Mouse (Mus musculus) natural killer cell, adult 2 months (primary cell): Measurements from ENCODE around the gene Rab35.

Experiments used
- DNase-seq, 2 experiments: peaks; one replicate each; pipeline ENCODE4 v3.0.0; 2022; ENCODE audit warnings: low spot score in 2 of 2

Gene Rab35

GRCm38 (mm10) chr5:115631505-115632357 lies at the start of gene Rab35:
Gene Rab35 (plus strand): TSS chr5:115631908.
- DNase-seq: peak; percentile 88 to 91

- no peak for DNase-seq
Measured at GRCm38 (mm10) chr5:115585616-115586015, 46.1 kb upstream of the Rab35 start.

GRCm38 (mm10) chr5:115586166-115586565 lies 45.5 kb upstream of the Rab35 start:
- DNase-seq: no peak

- no peak for DNase-seq
Measured at GRCm38 (mm10) chr5:115586780-115587179, 44.9 kb upstream of the Rab35 start.

DNA sequence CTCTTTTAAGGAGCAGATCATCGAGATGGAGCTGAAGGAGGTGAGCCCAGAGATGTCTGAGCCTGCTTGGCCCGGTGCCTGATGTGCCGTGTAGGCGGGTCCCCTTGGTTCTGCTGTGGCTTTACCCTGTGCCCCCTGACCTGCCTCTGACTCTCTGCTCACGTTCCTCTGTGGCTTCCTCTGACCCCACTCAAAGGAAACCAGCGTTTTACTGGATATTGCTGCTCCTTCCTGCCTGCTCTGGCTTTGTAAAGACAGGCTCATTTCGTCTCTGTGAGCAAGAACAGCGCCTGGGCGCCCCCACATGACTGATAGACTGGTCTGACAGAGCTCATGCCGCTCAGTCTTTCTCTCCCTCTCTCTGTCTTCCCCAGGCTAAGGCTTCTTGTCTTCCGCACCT lies 40.7 kb upstream of the Rab35 start:
- no peak for DNase-seq

GRCm38 (mm10) chr5:115591506-115591905 lies 40.2 kb upstream of the Rab35 start:
- no peak for DNase-seq

DNA sequence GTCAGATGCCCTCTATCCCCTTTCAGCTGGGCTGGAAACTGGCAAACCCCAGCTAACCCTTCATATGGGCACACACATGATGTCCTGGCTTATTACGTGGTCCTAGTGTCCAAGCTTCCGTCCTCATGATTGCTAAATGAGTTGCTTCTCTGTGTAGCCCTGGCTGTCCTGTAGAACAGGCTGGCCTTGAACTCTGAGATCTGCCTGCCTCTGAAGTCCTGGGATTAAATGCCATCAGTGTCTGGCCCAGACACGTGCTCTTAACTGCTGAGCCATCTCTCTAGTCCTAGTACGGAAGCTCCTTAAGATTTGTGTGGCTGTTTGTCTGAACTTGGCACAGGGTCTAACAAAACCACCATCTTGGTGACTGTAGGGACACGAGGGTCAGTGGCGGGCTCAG lies 28.1 kb upstream of the Rab35 start:
- no peak for DNase-seq

DNA sequence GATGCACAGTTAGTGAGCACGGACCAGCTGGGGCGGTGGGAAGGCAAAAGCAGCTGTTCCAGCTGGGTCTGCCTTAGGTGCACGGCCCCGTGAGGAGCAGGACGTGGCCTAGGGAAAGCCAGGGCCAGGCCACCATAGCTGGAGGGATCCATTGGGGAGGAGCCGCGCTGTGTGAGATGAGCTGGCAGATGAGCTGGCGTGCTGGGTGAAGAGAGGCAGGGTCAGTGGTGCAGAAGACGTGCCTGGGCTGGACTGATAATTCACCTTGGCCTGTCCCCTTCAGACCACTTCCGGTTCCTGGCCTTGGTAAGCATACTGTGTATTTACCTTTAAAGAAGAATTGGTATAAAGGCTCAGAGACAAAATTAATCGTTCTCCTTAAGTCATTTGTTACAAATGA lies 20.1 kb upstream of the Rab35 start:
- no peak for DNase-seq

GRCm38 (mm10) chr5:115613332-115613731 lies 18.4 kb upstream of the Rab35 start:
- no peak for DNase-seq

- peak; percentile 37 to 64 for DNase-seq
Measured at GRCm38 (mm10) chr5:115614948-115615347, 16.8 kb upstream of the Rab35 start.

DNA sequence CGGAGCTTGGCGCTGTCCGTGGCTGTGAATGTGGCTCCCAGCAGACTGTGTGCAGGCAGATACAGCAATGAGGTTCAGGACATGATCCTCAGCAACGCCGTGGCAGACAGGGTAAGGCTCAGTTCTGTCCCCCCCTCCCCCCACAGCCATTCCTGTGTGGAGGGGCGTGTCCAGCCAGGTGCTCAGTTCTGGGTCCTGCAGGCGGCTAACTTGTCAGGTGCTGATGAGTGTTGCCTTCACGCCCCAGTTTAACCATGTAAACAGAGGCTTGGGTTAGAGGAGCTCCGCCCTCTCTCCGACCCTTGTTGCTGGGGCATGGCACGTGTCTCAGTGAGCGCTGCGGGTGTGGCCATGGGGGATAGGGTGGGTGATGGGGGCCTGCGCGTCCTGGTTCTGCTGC lies 12.0 kb upstream of the Rab35 start:
- DNase-seq: no peak

- no peak for DNase-seq
Measured at GRCm38 (mm10) chr5:115622686-115623085, 9.0 kb upstream of the Rab35 start.

DNA sequence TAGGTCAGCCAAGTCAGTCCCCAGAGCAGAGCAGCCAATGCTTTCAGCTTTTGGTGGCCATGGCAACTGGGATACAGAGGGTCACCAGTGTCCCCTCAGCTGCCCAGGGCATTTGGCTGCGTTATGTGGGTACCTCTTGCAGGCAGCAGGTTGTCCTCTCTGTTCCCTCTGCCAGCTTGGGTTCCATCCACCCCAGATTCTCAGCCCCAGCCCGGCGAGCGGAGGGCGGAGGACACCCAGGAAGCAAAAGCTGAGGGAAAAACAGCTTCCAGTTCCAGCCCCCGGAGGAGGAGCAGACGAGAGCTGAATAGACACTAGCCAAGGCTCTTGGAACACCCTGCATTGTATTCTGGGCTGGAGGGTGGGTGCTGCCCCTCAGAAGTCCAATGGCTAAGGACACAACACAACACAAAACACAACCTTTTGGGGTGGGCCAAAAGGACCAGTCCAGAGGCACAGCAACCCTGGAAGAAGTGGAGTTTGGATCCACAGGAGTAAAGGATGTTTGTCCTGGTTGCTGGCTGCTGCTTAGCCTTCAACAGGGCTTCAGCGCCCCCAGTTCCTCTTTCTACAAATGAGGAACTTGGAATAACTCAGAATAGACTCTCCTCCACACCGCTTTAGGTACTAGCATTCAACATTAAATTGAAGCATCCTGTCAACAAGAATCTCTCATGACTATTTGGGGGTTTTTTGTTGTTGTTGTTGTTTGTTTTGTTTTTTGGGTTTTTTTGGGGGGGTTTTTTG lies 7.8 kb upstream of the Rab35 start:
- peak in 1 of 2 experiments; percentile 33 for DNase-seq

- DNase-seq: no peak
Measured at GRCm38 (mm10) chr5:115626237-115626886, 5.3 kb upstream of the Rab35 start.

GRCm38 (mm10) chr5:115628083-115628482 lies 3.6 kb upstream of the Rab35 start:
- DNase-seq: no peak

DNA sequence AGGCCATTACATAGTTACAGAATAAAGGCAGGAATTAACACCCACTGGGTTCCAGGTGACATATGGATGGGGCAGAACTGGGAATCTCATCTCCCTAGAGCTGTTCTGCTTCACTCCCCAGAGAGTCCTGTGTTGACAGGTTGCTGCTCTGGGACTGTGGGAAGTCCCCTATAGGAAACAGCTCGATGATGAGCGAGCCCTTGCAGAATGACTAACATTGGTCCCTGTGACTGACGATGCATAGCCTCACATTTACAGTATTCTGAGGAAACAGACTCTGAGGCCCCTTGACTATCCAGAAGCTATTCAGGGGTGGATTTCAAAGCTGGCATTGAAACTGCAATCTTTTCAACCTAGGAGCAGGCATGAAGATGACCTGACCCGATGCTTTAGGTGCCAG lies 2.0 kb upstream of the Rab35 start:
- no peak for DNase-seq

- DNase-seq: no peak
Measured at GRCm38 (mm10) chr5:115630291-115630690, 1.4 kb upstream of the Rab35 start.

GRCm38 (mm10) chr5:115632358-115632714 lies 628 bp downstream of the Rab35 start:
- DNase-seq: peak in 1 of 2 experiments; percentile 27

- DNase-seq: no peak
Measured at GRCm38 (mm10) chr5:115633060-115633459, 1.4 kb downstream of the Rab35 start.

DNA sequence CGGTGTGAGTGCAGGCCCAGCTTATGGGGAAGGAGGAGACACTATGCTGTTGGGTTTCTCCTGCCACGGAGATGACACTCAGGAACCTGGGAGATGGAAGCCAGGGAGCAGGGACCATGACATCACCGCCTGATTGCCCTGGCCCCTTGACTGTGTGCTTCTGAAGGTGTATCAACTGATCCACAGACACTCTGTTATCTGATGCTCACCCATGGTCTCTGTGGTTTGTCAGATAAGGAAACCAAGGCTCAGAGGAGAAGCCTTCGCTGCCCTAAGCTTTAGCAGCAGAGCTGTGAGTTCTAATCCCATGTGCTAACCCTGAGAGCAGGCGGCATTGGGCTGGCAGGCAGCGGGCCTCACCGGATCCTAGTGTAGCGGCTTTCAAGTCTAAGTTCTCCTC lies 2.3 kb downstream of the Rab35 start:
- DNase-seq: no peak

GRCm38 (mm10) chr5:115635536-115635935 lies 3.8 kb downstream of the Rab35 start:
- DNase-seq: peak in 1 of 2 experiments; percentile 57

- DNase-seq: no peak
Measured at GRCm38 (mm10) chr5:115644192-115644591, 12.5 kb downstream of the Rab35 start.

DNA sequence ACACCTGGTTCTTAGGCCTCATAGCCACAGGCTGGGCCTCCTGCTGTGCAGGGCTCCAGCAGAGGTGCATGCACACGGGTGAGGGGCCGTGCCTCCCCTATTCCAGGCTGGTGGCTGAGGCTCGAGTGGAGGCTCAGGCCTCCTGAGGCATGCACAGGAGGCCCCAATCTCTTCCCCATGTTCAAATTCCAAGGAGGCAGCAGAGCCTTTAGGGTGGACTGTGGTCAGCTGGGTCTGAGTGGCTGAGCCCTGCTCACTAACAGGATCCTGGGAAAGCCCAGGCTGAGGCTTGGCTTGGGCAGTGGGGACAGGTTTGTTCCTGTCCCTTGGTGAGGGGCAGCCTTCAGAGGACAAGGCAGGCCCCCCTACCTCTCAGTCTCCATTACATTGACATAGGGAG lies 17.2 kb downstream of the Rab35 start:
- no peak for DNase-seq
